Mouse (Mus musculus): Measurements from ENCODE around the gene Alox8. TPM values are rescaled to one million over a fixed set of nuclear protein-coding genes. Genes with fewer than 3 reads are reported as not detected.

Alox8 gene
- polyA plus RNA-seq (2015; fragmentation: Nextera tagmentation; extraction: Ambion mirVana): 0.08 TPM in 1 of 2 replicates, not detected in the other

DNA sequence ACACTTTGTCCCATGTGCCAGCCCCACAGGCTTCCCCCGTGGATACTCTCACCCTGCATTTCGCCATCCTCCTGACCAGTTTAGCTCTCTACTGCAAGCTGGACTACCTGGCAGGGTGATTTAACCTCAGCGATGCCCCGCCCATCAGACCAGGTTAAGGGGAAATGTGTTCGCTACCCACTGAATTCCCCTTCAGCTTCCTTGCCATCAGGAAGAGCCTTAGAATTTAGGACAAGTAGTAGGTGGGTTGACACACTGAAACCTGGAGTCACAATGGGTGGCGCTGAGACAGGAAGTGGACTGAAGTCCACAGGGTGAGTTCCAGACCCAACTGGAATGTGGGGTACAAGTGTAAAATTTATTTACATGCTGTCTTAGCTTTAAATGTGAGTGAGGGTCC, at the start of gene Alox8:
Alox8 (minus strand) TSS at position 101 of the 400 bp plus-strand sequence.

DNA sequence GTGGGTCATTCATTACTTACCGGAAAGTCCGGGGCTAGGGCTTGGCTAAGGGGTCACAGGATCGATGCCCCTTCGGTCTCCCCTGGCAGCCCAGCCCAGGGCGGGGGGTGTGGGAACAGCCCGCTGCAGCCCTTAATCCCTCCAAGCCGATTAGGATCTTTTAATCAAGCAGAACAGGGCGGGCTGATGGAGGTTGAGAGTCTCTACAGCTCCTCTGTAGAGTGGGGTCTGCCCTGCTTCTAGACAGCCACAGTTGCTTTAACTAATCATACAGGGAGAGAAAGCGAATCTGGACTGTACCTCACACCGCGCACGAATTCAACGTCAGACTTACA, 39.2 kb upstream of the Alox8 start, which contains the start of gene Gucy2e:
Gucy2e (minus strand) TSS at position 111 of the 335 bp plus-strand sequence.

DNA sequence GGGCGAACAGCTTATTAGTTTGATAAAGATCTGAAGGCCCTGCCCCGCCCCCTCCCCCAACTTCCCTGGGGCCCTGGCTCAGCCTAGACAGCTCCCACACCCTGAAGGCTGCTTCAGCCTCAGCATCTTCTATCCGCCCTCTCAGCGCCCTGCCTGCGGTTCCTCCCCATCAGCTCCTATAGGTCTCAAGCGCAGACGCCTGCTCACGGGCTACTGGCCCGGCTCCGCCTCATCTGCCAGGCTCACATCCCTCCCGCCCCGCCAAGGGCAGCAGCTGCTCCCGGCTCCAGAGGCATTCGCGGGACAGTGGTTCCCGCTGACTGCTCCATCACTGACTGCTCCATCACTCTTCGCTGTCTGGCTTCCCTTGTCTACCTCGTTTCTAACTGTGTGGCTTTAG, 40.8 kb downstream of the Alox8 start, which contains the start of gene Alox12b:
Alox12b (plus strand) TSS at position 190 of the 400 bp plus-strand sequence.

Other genes starting within 250 kb of the Alox8 start
- gene Arhgef15, start 240.4 kb downstream of the Alox8 start, polyA plus RNA-seq (2015; fragmentation: Nextera tagmentation; extraction: Ambion mirVana): 7.0 and 8.7 TPM in 2 replicates
- gene Slc25a35, start 229.7 kb downstream of the Alox8 start, polyA plus RNA-seq (2015; fragmentation: Nextera tagmentation; extraction: Ambion mirVana): 2.5 and 5.0 TPM in 2 replicates
- 24.9 and 32.6 TPM in 2 replicates for gene Rangrf, start 222.7 kb downstream of the Alox8 start, polyA plus RNA-seq (2015; fragmentation: Nextera tagmentation; extraction: Ambion mirVana)
- gene Pfas, start 189.4 kb downstream of the Alox8 start, polyA plus RNA-seq (2015; fragmentation: Nextera tagmentation; extraction: Ambion mirVana): 8.3 and 12.5 TPM in 2 replicates
- gene Ctc1, start 181.9 kb downstream of the Alox8 start, polyA plus RNA-seq (2015; fragmentation: Nextera tagmentation; extraction: Ambion mirVana): 18.7 and 25.1 TPM in 2 replicates
- gene Aurkb, start 152.2 kb downstream of the Alox8 start, polyA plus RNA-seq (2015; fragmentation: Nextera tagmentation; extraction: Ambion mirVana): 23.5 and 29.1 TPM in 2 replicates
- 21.4 and 27.3 TPM in 2 replicates for gene Borcs6, start 138.1 kb downstream of the Alox8 start, polyA plus RNA-seq (2015; fragmentation: Nextera tagmentation; extraction: Ambion mirVana)
- 58.1 and 62.5 TPM in 2 replicates for gene Tmem107, start 127.0 kb downstream of the Alox8 start, polyA plus RNA-seq (2015; fragmentation: Nextera tagmentation; extraction: Ambion mirVana)
- gene Vamp2, start 109.4 kb downstream of the Alox8 start, polyA plus RNA-seq (2015; fragmentation: Nextera tagmentation; extraction: Ambion mirVana): 124 and 125 TPM in 2 replicates
- gene Per1, start 102.6 kb downstream of the Alox8 start, polyA plus RNA-seq (2015; fragmentation: Nextera tagmentation; extraction: Ambion mirVana): 17.0 and 26.6 TPM in 2 replicates
- 0.35 and 0.50 TPM in 2 replicates for gene Hes7, start 77.4 kb downstream of the Alox8 start, polyA plus RNA-seq (2015; fragmentation: Nextera tagmentation; extraction: Ambion mirVana)
- 0.25 and 1.0 TPM in 2 replicates for gene 9130213A22Rik, start 75.3 kb downstream of the Alox8 start, polyA plus RNA-seq (2015; fragmentation: Nextera tagmentation; extraction: Ambion mirVana)
- 1.1 and 2.0 TPM in 2 replicates for gene Aloxe3, start 71.9 kb downstream of the Alox8 start, polyA plus RNA-seq (2015; fragmentation: Nextera tagmentation; extraction: Ambion mirVana)
- gene Alox12b, start 40.9 kb downstream of the Alox8 start, polyA plus RNA-seq (2015; fragmentation: Nextera tagmentation; extraction: Ambion mirVana): 0.77 TPM in 1 of 2 replicates, not detected in the other
- 0.20 and 0.26 TPM in 2 replicates for gene Gucy2e, start 39.2 kb upstream of the Alox8 start, polyA plus RNA-seq (2015; fragmentation: Nextera tagmentation; extraction: Ambion mirVana)
- 6.9 and 7.3 TPM in 2 replicates for gene Cntrob, start 125.9 kb upstream of the Alox8 start, polyA plus RNA-seq (2015; fragmentation: Nextera tagmentation; extraction: Ambion mirVana)
- gene Trappc1, start 126.1 kb upstream of the Alox8 start, polyA plus RNA-seq (2015; fragmentation: Nextera tagmentation; extraction: Ambion mirVana): 156 and 165 TPM in 2 replicates
- gene Kcnab3, start 128.4 kb upstream of the Alox8 start, polyA plus RNA-seq (2015; fragmentation: Nextera tagmentation; extraction: Ambion mirVana): 2.1 and 3.4 TPM in 2 replicates
- gene Rnf227, start 142.6 kb upstream of the Alox8 start, polyA plus RNA-seq (2015; fragmentation: Nextera tagmentation; extraction: Ambion mirVana): 11.8 and 19.2 TPM in 2 replicates
- 20.4 and 27.7 TPM in 2 replicates for gene Chd3, start 171.6 kb upstream of the Alox8 start, polyA plus RNA-seq (2015; fragmentation: Nextera tagmentation; extraction: Ambion mirVana)
- 338 and 498 TPM in 2 replicates for gene Naa38, start 197.6 kb upstream of the Alox8 start, polyA plus RNA-seq (2015; fragmentation: Nextera tagmentation; extraction: Ambion mirVana)
- 16.4 and 21.0 TPM in 2 replicates for gene Cyb5d1, start 197.8 kb upstream of the Alox8 start, polyA plus RNA-seq (2015; fragmentation: Nextera tagmentation; extraction: Ambion mirVana)
- gene Tmem88, start 200.4 kb upstream of the Alox8 start, polyA plus RNA-seq (2015; fragmentation: Nextera tagmentation; extraction: Ambion mirVana): 36.4 and 44.7 TPM in 2 replicates
- 13.8 and 14.7 TPM in 2 replicates for gene Kdm6b, start 215.8 kb upstream of the Alox8 start, polyA plus RNA-seq (2015; fragmentation: Nextera tagmentation; extraction: Ambion mirVana)